ENCODE assay signal across 14 mouse cellular contexts in the genomic region with DNA sequence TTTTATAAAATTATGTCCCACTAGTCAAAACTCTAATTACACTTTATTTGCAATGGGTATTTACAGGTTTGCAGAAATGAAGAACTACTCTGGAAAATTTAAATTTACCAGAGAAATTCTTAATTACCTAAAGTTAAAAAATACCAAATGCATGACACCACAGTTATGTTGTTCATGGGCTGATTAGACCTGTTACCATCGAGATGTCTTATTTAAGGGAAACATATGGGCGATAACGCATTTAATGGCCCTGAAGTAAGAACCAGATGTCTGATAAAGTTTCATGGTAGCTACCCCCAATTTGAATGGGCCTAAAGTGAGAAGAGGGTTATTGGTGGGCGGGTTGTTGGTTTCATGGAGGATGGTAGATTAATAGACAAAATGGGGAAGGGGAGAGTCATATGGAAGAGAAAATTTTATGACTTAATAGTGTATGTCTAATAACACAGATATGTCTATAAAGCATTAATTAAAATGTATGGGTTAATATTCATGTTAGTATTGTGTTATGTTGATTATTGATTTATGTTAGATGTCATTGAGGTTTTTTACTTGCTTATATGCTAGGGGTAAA.
"Had no signal": no experiment of that assay in that cellular context is flagged by ENCODE, and none has a peak within 500 bp of the region (broad histone marks: within the 10 kb centered on the region; RNA-seq: fewer than 3 reads in every experiment).

No protein-coding gene starts in this region.

- H3K4me3 ChIP-seq: limb, embryonic 15.5 days; liver, embryonic 12.5 days; midbrain, embryonic 12.5 days; stomach, embryonic 15.5 days had no signal

- DNase-seq: kidney, adult 8-10 months; kidney, postnatal 25 days; layer of hippocampus, postnatal 36 days; lung, embryonic 14.5 days; lung, postnatal 10 days; lung, postnatal 4 days; right cerebral cortex, postnatal 4 days; spleen, adult 18-20 months; thymus, adult 2 months; thymus, postnatal 25 days had no signal

- H3K4me2 ChIP-seq: limb, embryonic 15.5 days; liver, embryonic 12.5 days; lung, embryonic 14.5 days; midbrain, embryonic 12.5 days; stomach, embryonic 15.5 days had no signal

- ATAC-seq: liver, embryonic 12.5 days had no signal

- H3K27ac ChIP-seq: limb, embryonic 15.5 days; liver, embryonic 12.5 days; midbrain, embryonic 12.5 days; stomach, embryonic 15.5 days had no signal

- H3K9ac ChIP-seq: limb, embryonic 15.5 days; liver, embryonic 12.5 days; lung, embryonic 14.5 days; midbrain, embryonic 12.5 days; stomach, embryonic 15.5 days had no signal

- H3K9me3 ChIP-seq: limb, embryonic 15.5 days; liver, embryonic 12.5 days; midbrain, embryonic 12.5 days; stomach, embryonic 15.5 days had no signal

- H3K36me3 ChIP-seq: limb, embryonic 15.5 days; liver, embryonic 12.5 days; midbrain, embryonic 12.5 days; stomach, embryonic 15.5 days had no signal

- H3K27me3 ChIP-seq: limb, embryonic 15.5 days; liver, embryonic 12.5 days; midbrain, embryonic 12.5 days; stomach, embryonic 15.5 days had no signal

- H3K4me1 ChIP-seq: limb, embryonic 15.5 days; liver, embryonic 12.5 days; midbrain, embryonic 12.5 days; stomach, embryonic 15.5 days had no signal
